Mouse (Mus musculus): ENCODE results near the gene Elp4. TPM values are rescaled to one million over a fixed set of nuclear protein-coding genes. Genes with fewer than 3 reads are reported as not detected.

The Elp4 gene
- polyA plus RNA-seq, 1 experiment = 24.1 TPM

DNA sequence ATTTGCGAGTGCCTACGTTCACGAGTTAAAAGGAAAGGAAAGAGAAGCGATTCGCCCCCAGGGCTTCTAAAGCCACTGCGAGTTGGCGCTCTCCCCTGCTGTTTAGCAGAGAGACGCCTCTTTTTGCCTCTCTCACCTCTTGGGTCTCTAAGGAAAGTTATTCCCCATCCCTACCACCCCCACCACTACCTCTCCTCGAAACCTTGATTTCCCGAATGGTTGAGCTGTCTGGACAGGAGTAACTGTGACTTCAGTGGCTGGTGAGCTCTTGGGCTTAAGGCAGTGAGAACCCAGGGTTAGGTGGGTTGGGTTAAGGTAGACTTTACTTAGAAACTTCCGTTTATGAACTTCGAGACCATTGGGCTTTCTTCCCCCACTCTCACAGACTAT is 388 bp upstream of the Elp4 start:
- Histone ChIP-seq H3K4me1 (ENCODE audit: control insufficient read depth, insufficient read depth, low read length) (no peaks in the 10 kb centered on the region), H3K4me3 (ENCODE audit: insufficient read depth, low read length) (peak overlapping the region; percentile 98), H3K27ac (ENCODE audit: insufficient read depth, low read length) (no peak overlapping the region)
- TF ChIP-seq POLR2A (IDR thresholded peaks at IDR 0.05; ENCODE audit: low read depth, low read length) (no peak), CTCF (IDR thresholded peaks at IDR 0.05; ENCODE audit: borderline replicate concordance, insufficient read depth, low read length) (no peak)

DNA sequence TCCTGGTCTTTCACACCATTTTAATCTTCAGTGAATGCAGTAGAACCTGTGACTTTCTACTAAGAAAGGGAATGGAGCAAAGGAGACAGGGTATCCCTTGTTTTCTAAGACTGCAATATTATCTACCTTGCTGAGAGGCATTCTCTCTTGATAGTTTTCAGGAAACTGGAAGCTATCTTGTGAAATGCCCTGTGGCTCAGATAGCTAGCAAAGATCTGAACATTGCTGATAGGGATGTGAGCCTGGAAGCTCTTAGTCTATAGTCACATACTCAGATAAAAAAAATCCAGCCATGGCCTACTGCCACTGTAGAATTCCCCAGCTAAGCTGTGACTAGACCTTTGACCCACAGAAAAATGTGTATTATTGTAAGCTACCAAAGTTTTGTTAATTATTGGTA is 13.5 kb downstream of the Elp4 start:
- TF ChIP-seq CTCF (IDR thresholded peaks at IDR 0.05; ENCODE audit: borderline replicate concordance, insufficient read depth, low read length) (no peak), POLR2A (IDR thresholded peaks at IDR 0.05; ENCODE audit: low read depth, low read length) (no peak)
- Histone ChIP-seq H3K4me3 (ENCODE audit: insufficient read depth, low read length) (no peak overlapping the region), H3K27ac (ENCODE audit: insufficient read depth, low read length) (no peak overlapping the region), H3K4me1 (ENCODE audit: control insufficient read depth, insufficient read depth, low read length) (no peaks in the 10 kb centered on the region)

DNA sequence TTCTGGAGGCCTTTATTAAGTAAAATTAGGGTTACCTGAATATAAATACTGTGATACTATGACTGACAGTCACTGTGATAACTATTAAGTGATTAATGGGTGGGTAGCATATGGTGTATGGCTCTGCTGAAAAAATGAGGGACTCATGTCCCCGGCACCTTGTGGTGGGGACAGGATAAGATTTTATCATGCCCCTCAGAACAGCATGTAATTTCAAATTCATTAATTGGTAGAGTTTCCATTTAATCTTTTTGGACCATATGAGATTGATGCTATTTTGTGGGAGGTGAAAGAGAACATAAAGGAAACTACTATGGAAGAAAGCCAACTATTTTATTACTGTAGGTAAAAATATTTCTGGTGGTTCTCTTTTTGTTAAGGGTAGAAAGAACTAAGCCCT is 31.0 kb downstream of the Elp4 start:
- Histone ChIP-seq H3K27ac (ENCODE audit: insufficient read depth, low read length) (no peak overlapping the region), H3K4me1 (ENCODE audit: control insufficient read depth, insufficient read depth, low read length) (no peaks in the 10 kb centered on the region), H3K4me3 (ENCODE audit: insufficient read depth, low read length) (no peak overlapping the region)
- TF ChIP-seq CTCF (IDR thresholded peaks at IDR 0.05; ENCODE audit: borderline replicate concordance, insufficient read depth, low read length) (no peak), POLR2A (IDR thresholded peaks at IDR 0.05; ENCODE audit: low read depth, low read length) (no peak)

DNA sequence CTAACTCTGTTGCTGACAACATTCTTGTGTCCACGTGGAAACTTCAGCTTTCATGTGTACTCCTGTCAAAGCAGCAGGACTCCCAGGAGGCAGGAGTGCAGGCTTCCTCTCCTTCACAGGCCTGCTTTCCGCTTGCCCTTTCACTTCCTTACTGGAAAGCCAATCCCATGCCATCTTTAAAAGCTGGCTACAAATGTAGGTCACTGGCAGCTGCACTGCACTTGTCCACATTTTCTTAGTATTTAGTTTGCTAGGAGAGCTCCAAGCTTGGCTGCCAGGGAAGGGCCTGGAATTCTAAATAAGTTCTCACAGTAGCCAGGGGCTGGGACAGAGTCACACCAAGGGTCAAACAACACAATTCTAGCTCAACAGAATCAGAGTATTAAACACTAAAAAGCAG is 49.6 kb downstream of the Elp4 start:
- TF ChIP-seq CTCF (IDR thresholded peaks at IDR 0.05; ENCODE audit: borderline replicate concordance, insufficient read depth, low read length) (no peak), POLR2A (IDR thresholded peaks at IDR 0.05; ENCODE audit: low read depth, low read length) (no peak)

DNA sequence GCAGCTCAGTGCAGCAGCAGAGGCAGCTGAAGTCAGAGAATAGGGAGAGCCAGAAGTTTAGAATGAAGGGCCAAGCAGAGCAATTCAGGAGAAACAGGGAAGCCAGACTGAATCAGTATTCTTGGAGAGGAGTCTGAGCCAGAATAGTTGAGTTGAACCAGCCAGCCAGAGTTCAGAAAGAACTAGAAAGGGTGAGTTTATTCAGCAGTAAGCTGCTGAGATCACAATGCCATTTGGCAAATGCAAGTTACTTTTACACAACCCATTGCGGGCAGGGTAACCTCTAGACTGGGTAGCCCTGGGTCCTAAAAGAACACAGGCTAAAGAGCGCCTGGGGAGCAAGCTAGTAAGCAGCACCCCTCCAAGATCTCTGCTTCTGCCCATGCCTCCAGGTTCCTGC is 51.4 kb downstream of the Elp4 start:
- Histone ChIP-seq H3K4me3 (ENCODE audit: insufficient read depth, low read length) (no peak overlapping the region), H3K4me1 (ENCODE audit: control insufficient read depth, insufficient read depth, low read length) (no peaks in the 10 kb centered on the region), H3K27ac (ENCODE audit: insufficient read depth, low read length) (no peak overlapping the region)
- no peak for TF ChIP-seq CTCF (IDR thresholded peaks at IDR 0.05; ENCODE audit: borderline replicate concordance, insufficient read depth, low read length)
- TF ChIP-seq POLR2A (IDR thresholded peaks at IDR 0.05; ENCODE audit: low read depth, low read length) = no peak

More for the DNA sequence above, 49.6 kb downstream of the Elp4 start:
- no peak overlapping the region for H3K4me3 ChIP-seq (ENCODE audit: insufficient read depth, low read length)
- H3K4me1 ChIP-seq (ENCODE audit: control insufficient read depth, insufficient read depth, low read length) = no peaks in the 10 kb centered on the region
- no peak overlapping the region for H3K27ac ChIP-seq (ENCODE audit: insufficient read depth, low read length)

DNA sequence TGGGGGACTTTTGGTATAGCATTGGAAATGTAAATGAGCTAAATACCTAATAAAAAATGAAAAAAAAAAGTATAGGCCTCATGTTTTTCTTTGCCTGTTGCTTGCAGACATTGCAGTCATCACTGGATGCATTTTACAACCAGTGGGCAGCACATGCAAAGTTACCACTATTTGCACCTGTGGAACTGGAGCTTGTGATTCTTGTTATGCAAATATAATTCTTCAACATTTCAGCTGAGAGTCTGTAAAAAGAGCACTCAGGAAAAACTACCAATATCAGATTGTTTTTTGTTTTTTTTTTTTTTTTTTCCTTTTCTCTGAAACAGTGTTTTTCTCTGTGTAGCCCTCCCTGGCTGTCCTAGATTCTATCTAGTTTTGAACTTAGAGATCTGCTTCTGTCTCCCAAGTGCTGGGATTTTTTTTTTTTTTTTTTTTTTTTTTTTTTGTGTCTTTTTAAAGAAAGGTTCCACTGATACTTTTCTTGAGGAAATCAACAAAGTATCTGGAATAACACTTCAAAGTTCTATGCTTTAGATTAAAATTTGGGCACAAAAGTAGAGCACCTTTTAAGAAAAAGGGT is 52.6 kb downstream of the Elp4 start:
- no peak overlapping the region for H3K4me3 ChIP-seq (ENCODE audit: insufficient read depth, low read length)
- TF ChIP-seq CTCF (IDR thresholded peaks at IDR 0.05; ENCODE audit: borderline replicate concordance, insufficient read depth, low read length) = no peak
- no peak for TF ChIP-seq POLR2A (IDR thresholded peaks at IDR 0.05; ENCODE audit: low read depth, low read length)
- no peak overlapping the region for H3K27ac ChIP-seq (ENCODE audit: insufficient read depth, low read length)
- H3K4me1 ChIP-seq (ENCODE audit: control insufficient read depth, insufficient read depth, low read length) = no peaks in the 10 kb centered on the region

DNA sequence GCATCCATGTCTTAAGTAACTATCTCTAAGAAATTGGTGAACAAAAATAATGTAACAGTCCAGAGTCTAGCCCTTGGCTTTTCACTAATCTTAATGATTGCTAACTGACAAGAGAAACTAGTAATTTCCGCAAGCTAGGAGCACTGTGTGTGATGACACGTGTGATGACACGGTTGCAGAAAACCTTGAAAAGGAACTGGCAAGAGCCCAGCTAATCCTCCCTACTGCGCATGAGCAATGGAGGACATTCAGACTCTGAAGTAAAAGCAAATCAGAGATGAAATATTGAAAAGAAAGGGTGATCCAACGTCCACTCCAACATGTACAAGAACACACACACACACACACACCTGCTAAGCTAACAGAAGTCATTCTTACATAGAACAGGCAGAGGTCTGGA is 61.2 kb downstream of the Elp4 start:
- Histone ChIP-seq H3K4me3 (ENCODE audit: insufficient read depth, low read length) (no peak overlapping the region), H3K27ac (ENCODE audit: insufficient read depth, low read length) (no peak overlapping the region), H3K4me1 (ENCODE audit: control insufficient read depth, insufficient read depth, low read length) (no peaks in the 10 kb centered on the region)
- TF ChIP-seq POLR2A (IDR thresholded peaks at IDR 0.05; ENCODE audit: low read depth, low read length) (no peak), CTCF (IDR thresholded peaks at IDR 0.05; ENCODE audit: borderline replicate concordance, insufficient read depth, low read length) (no peak)

DNA sequence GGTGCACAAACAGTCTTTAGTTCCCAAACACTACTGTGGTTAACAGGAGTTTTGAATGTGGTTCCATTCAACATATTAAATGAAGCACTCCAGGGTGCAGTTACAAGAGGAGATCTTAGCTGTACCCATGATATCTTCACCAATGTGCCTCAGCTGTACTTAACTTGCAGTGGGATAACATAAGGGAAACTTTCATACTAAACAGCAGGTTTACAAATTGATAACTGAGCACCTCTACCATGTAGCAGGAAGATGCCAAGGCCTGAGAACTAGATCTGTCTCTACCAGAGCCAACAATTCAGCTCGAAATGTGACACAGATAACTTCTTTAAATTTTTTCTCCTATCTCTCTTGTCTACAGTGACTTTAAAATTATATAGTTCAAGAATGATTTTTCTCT is 86.4 kb downstream of the Elp4 start:
- no peaks in the 10 kb centered on the region for H3K4me1 ChIP-seq (ENCODE audit: control insufficient read depth, insufficient read depth, low read length)
- H3K4me3 ChIP-seq (ENCODE audit: insufficient read depth, low read length) = no peak overlapping the region
- TF ChIP-seq CTCF (IDR thresholded peaks at IDR 0.05; ENCODE audit: borderline replicate concordance, insufficient read depth, low read length) (no peak), POLR2A (IDR thresholded peaks at IDR 0.05; ENCODE audit: low read depth, low read length) (no peak)
- H3K27ac ChIP-seq (ENCODE audit: insufficient read depth, low read length) = no peak overlapping the region

DNA sequence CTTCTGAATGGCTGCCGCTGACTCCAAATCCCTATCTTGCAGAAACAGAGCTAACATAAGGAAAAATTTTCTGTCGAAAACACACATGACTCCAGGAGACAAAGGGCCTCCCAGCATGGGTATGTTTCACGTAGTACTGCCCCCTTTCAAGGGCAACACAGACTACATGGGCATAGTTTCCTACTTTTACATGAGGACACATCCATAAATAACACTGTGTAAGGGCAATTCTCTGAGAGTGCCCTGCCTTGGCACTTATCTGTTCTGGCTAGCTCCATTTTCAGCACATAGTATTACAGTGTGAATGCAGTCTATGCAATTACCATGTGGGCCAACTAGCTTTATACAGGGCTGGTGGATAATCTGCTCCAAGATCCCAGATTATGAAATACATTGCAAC is 89.2 kb downstream of the Elp4 start:
- H3K27ac ChIP-seq (ENCODE audit: insufficient read depth, low read length) = no peak overlapping the region
- H3K4me3 ChIP-seq (ENCODE audit: insufficient read depth, low read length) = no peak overlapping the region
- no peaks in the 10 kb centered on the region for H3K4me1 ChIP-seq (ENCODE audit: control insufficient read depth, insufficient read depth, low read length)
- TF ChIP-seq POLR2A (IDR thresholded peaks at IDR 0.05; ENCODE audit: low read depth, low read length) (no peak), CTCF (IDR thresholded peaks at IDR 0.05; ENCODE audit: borderline replicate concordance, insufficient read depth, low read length) (no peak)

DNA sequence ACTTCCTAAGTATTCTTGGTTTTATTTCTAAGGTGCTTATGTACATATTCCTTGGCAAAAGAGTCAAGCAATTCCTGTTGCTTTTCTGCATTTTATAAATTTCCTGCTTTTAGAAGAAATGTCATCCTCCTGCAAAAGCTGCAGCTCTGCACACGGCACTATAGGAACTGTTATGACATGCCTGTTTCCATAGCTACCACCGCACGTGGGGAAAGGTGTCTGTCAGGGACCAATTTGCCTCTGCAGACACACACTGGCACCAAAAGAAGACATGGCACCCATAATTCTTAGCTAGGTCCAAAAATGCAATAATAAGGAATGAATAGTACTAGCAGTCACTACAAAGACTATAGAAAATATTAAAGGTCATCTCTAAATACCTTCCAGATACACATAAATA is 91.3 kb downstream of the Elp4 start:
- TF ChIP-seq POLR2A (IDR thresholded peaks at IDR 0.05; ENCODE audit: low read depth, low read length) (no peak), CTCF (IDR thresholded peaks at IDR 0.05; ENCODE audit: borderline replicate concordance, insufficient read depth, low read length) (no peak)
- H3K4me1 ChIP-seq (ENCODE audit: control insufficient read depth, insufficient read depth, low read length) = no peaks in the 10 kb centered on the region
- no peak overlapping the region for H3K27ac ChIP-seq (ENCODE audit: insufficient read depth, low read length)
- no peak overlapping the region for H3K4me3 ChIP-seq (ENCODE audit: insufficient read depth, low read length)

DNA sequence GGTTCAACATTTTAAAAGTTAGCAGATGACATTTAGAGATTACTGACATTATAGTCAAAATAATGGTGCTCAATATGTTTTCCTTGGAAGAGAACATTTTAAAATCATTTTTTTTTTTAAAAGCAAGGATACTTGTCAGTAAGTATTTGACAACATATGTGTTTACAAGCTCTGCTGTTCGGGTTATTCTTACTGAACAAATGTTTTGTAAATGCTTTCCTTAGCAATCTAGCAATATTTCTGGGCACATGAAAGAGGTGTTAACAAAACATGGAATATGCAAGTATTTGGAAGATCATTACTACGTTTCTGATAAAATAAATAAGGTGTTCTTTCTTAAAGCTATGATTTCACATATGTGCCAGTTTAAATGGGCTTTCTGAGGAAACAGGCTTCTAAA is 94.1 kb downstream of the Elp4 start:
- H3K4me3 ChIP-seq (ENCODE audit: insufficient read depth, low read length) = no peak overlapping the region
- TF ChIP-seq CTCF (IDR thresholded peaks at IDR 0.05; ENCODE audit: borderline replicate concordance, insufficient read depth, low read length) = no peak
- no peak overlapping the region for H3K27ac ChIP-seq (ENCODE audit: insufficient read depth, low read length)
- H3K4me1 ChIP-seq (ENCODE audit: control insufficient read depth, insufficient read depth, low read length) = no peaks in the 10 kb centered on the region

Measured in embryonic fibroblast, embryonic 13.5 days (primary cell).